Mouse (Mus musculus): ENCODE measurements around the gene Abcg8. TPM values are rescaled to one million over a fixed set of nuclear protein-coding genes. Genes with fewer than 3 reads are reported as not detected.

Abcg8 gene
- total RNA-seq, 2 experiments from 2014 or later, result not detected

GRCm38 (mm10) chr17:84657782-84658181, 18.3 kb upstream of the Abcg8 start:
- intact Hi-C loops (cut with DNase I), result no loop called here

GRCm38 (mm10) chr17:84658195-84658594, 17.9 kb upstream of the Abcg8 start:
- intact Hi-C loops (cut with DNase I), result no loop called here
- no peak for DNase-seq (ENCODE audit: low spot score)

More at GRCm38 (mm10) chr17:84657782-84658181, 18.3 kb upstream of the Abcg8 start:
- DNase-seq (ENCODE audit: low spot score), result no peak

- intact Hi-C loops (cut with DNase I), result no loop called here
Observed at GRCm38 (mm10) chr17:84658951-84659350, 17.2 kb upstream of the Abcg8 start.

GRCm38 (mm10) chr17:84665053-84665452, 11.0 kb upstream of the Abcg8 start:
- DNase-seq (ENCODE audit: low spot score), result no peak
- intact Hi-C loops (cut with DNase I), result no loop called here

More at GRCm38 (mm10) chr17:84658951-84659350, 17.2 kb upstream of the Abcg8 start:
- no peak for DNase-seq (ENCODE audit: low spot score)

DNA sequence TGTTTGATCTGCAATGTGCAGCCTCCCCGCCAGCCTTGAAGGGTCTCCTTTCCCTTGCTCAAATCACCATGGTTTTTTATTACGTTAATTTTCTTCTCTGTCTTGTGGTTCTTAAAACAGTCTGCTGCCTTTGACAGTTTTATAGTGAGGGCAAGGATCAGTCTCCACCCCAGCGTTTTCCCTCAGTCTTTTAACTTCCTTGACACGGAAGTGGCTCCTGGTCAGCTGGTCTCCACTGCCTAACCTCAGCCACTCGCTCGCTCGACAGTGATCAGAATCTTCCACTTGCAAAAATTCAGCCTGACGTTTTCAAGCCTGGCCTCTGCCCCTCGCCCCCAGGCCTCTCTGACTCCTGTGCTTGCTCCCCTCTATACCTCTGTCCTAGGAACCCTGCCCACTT, 10.4 kb upstream of the Abcg8 start:
- intact Hi-C loops (cut with DNase I), result no loop called here
- DNase-seq (ENCODE audit: low spot score), result no peak

GRCm38 (mm10) chr17:84667848-84668247, 8.3 kb upstream of the Abcg8 start:
- intact Hi-C loops (cut with DNase I), result no loop called here
- DNase-seq (ENCODE audit: low spot score), result no peak

- intact Hi-C loops (cut with DNase I), result no loop called here
- DNase-seq (ENCODE audit: low spot score), result no peak
Observed at GRCm38 (mm10) chr17:84672376-84673369, 3.4 kb upstream of the Abcg8 start.

DNA sequence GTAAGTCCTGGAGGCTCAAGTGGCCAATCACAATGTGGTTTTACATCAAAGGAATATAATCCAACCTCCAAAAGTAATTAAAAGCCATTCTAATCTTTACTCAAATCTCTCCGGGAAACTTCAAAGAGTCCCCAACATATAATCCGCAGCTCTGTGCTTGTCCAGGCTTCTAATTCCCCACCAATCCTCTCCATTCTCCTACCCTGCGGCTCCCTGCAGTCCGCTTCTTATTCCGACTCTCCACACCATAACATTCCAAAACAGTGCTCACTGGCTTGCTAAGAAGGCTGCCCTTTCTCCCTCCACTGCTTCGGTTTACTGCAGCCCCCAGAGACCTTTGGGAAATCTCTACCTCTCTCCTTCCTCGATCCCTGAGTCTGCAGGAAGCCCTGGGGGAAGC, 2.1 kb upstream of the Abcg8 start:
- DNase-seq (ENCODE audit: low spot score), result no peak
- intact Hi-C loops (cut with DNase I), result no loop called here

DNA sequence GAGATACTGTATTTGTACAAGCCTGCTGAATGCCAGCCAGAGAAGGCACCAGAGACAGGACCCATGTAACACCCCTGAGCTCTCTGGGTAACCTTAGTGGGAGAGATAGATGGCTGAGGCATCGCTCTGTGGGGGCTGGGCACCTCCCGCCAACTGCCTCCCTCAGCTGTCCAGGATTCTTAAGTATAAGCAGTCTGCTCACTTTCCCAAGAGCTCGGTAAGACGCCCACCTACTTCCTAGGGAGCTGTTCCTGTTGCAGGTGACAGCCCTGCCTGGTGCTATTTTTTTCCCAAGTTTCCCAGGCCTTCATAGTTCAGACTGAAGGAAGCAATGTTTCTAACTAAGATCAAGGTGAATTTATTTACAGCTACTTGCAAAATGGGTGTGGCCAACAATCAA, 898 bp upstream of the Abcg8 start:
- intact Hi-C loops (cut with DNase I), result loop anchor here (5.0 kb wide), 1 partner anchor 598 kb away; no protein-coding TSS in a partner anchor
- DNase-seq (ENCODE audit: low spot score), result no peak

- DNase-seq (ENCODE audit: low spot score), result no peak
- intact Hi-C loops (cut with DNase I), result loop anchor here (5.0 kb wide), 1 partner anchor 600 kb away; no protein-coding TSS in a partner anchor
Observed at GRCm38 (mm10) chr17:84677595-84677994, 1.5 kb downstream of the Abcg8 start.

- intact Hi-C loops (cut with DNase I), result no loop called here
Observed at GRCm38 (mm10) chr17:84681670-84682069, 5.6 kb downstream of the Abcg8 start.

GRCm38 (mm10) chr17:84682734-84683717, 6.9 kb downstream of the Abcg8 start, which contains the start of gene Abcg5:
Abcg5 (minus strand) TSS chr17:84683011.
- no peak for DNase-seq (ENCODE audit: low spot score)
- intact Hi-C loops (cut with DNase I), result no loop called here

More at GRCm38 (mm10) chr17:84681670-84682069, 5.6 kb downstream of the Abcg8 start:
- DNase-seq (ENCODE audit: low spot score), result no peak

DNA sequence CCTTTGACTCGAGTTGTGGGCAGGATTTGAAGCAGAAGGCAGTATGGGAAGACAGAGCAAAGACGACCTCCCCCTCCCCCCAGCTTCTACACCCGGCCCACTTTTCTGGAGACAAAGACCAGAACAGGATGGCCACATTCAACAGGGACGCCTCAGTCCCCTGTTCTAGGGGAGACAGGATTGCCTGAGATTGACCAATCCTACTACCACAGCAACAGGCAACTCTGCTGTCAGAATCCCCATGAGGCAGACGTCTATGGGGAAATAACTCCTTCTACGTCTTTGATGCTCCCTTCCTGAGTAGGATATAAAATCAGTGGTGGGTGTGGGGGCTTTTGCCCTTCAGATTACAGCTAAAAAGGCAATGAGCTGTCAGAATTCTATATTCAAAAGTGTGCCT, 8.2 kb downstream of the Abcg8 start:
- intact Hi-C loops (cut with DNase I), result no loop called here
- no peak for DNase-seq (ENCODE audit: low spot score)

GRCm38 (mm10) chr17:84685286-84685685, 9.2 kb downstream of the Abcg8 start:
- intact Hi-C loops (cut with DNase I), result no loop called here
- no peak for DNase-seq (ENCODE audit: low spot score)

- no peak for DNase-seq (ENCODE audit: low spot score)
- intact Hi-C loops (cut with DNase I), result no loop called here
Observed at GRCm38 (mm10) chr17:84687994-84688393, 11.9 kb downstream of the Abcg8 start.

GRCm38 (mm10) chr17:84688834-84689233, 12.7 kb downstream of the Abcg8 start:
- intact Hi-C loops (cut with DNase I), result no loop called here

DNA sequence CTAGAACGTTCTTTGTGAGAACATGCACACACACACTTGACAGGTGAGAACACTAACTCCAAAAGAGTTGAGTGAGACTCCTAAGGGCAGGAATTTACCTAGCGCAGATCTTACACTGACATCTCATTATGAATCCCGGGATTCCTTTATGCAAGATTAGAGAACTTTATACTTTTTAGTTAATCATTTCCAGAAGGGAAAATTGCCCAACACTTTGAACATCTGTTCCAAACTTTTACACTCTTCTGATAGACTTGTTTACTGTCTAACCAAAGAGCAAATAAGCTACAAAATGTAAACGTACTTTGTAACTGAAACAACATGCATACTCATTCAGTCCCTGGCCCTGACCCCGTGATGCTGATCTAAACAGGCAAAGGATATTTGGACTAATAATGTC, 13.2 kb downstream of the Abcg8 start:
- no peak for DNase-seq (ENCODE audit: low spot score)
- intact Hi-C loops (cut with DNase I), result no loop called here

More at GRCm38 (mm10) chr17:84688834-84689233, 12.7 kb downstream of the Abcg8 start:
- no peak for DNase-seq (ENCODE audit: low spot score)

GRCm38 (mm10) chr17:84690111-84690510, 14.0 kb downstream of the Abcg8 start:
- intact Hi-C loops (cut with DNase I), result no loop called here
- no peak for DNase-seq (ENCODE audit: low spot score)

DNA sequence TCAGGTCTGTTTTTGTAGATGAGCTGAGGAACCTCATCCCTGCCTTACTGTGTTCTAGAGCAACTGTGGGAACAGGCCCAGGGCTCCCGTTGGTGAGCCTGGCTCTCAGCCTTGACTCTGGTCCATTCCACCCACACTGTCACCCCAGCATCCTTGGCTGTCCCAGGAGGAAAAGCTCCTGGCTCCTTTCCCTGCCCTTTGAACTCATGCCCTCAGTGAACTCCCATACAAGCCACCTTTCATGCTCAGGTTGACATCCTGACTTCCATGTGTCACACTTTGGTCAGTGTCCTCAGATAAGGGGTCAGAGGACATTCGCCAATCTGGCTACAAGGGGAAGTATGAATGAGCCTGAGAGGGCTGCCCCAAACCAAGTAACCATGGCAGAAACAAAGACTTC, 17.6 kb downstream of the Abcg8 start:
- intact Hi-C loops (cut with DNase I), result no loop called here
- no peak for DNase-seq (ENCODE audit: low spot score)

- intact Hi-C loops (cut with DNase I), result no loop called here
- no peak for DNase-seq (ENCODE audit: low spot score)
Observed at GRCm38 (mm10) chr17:84696537-84696936, 20.4 kb downstream of the Abcg8 start.
